Mouse (Mus musculus) E14TG2a.4 (cell line): ENCODE data around the gene Rpl9-ps6.

Source experiments
- CTCF ChIP-seq: conservative IDR thresholded peaks from 2 replicates; pipeline ENCODE4 v1.5.1; 2014; ENCODE audit warnings: low read length
- NANOG ChIP-seq: IDR thresholded peaks from 2 replicates; pipeline ENCODE4 v1.6.1; 2014; ENCODE audit warnings: borderline replicate concordance, low read length, mixed read lengths
- POU5F1 ChIP-seq: IDR thresholded peaks from 2 replicates; pipeline ENCODE4 v1.6.1; 2014; ENCODE audit warnings: low read length, borderline replicate concordance

DNA sequence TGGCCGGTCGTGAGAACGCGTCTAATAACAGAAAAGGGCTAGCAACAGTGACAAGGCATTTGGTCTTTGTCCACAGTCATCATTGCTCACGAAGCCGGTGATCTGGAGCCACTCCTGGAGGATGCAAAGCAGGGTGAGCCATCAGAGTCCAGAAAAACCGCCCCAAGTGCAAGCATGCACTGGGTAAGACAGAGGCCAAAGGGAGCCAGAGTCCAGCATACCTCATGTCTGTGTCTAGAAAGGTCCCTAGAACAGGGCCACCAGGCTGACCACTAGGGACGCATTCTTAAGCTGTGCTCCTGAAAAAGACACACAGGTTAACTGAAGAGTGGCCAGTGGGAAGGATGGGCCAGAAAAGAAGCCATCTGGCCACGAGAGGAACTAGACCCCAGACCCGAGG lies 17.4 kb downstream of the Rpl9-ps6 start:
- TF ChIP-seq CTCF: no peak
- no peak for TF ChIP-seq POU5F1
- TF ChIP-seq NANOG: no peak
